Mouse (Mus musculus) lung, embryonic 14.5 days (tissue): Measurements from ENCODE around the gene Gadd45g. TPM values are rescaled to one million over a fixed set of nuclear protein-coding genes. Genes with fewer than 3 reads are reported as not detected.

Experiments used
- ATAC-seq: fragments of 200-750 bp; cut with Nextera tagmentation; 2 replicates; pipeline ENCODE4 v1.8.0; 2017; ENCODE audit warnings: mild to moderate bottlenecking, moderate TSS enrichment, moderate library complexity; ENCODE audit not compliant: insufficient read depth
- DNase-seq: peaks from one replicate; pipeline ENCODE4 v3.0.0-alpha.2; 2015
- H3K27ac ChIP-seq: fragments of 300-500 bp; sonication (generic); 2 replicates; pipeline ENCODE4 v1.5.1; 2014; ENCODE audit warnings: low read depth, mild to moderate bottlenecking, moderate library complexity
- H3K27me3 ChIP-seq: fragments of 300-500 bp; sonication (generic); 2 replicates; pipeline ENCODE4 v1.6.1; 2014; ENCODE audit warnings: low read length, control low read depth; ENCODE audit not compliant: insufficient read depth
- H3K36me3 ChIP-seq: fragments of 300-500 bp; sonication (generic); 2 replicates; pipeline ENCODE4 v1.6.1; 2014; ENCODE audit warnings: control low read depth; ENCODE audit not compliant: insufficient read depth
- H3K4me1 ChIP-seq: fragments of 300-500 bp; sonication (generic); 2 replicates; pipeline ENCODE4 v1.6.1; 2014; ENCODE audit warnings: antibody characterized with exemption, control low read depth; ENCODE audit not compliant: insufficient read depth
- H3K4me2 ChIP-seq: fragments of 300-500 bp; sonication (generic); 2 replicates; pipeline ENCODE4 v1.6.1; 2014; ENCODE audit warnings: mild to moderate bottlenecking
- H3K4me3 ChIP-seq: fragments of 300-500 bp; sonication (generic); 2 replicates; pipeline ENCODE4 v1.5.1; 2014; ENCODE audit warnings: low read depth, low read length
- H3K9ac ChIP-seq: fragments of 300-500 bp; sonication (generic); 2 replicates; pipeline ENCODE4 v1.6.1; 2014
- H3K9me3 ChIP-seq: fragments of 300-500 bp; sonication (generic); 2 replicates; pipeline ENCODE4 v1.6.1; 2016; ENCODE audit warnings: low read depth, low read length, control low read depth
- CTCF ChIP-seq: IDR thresholded peaks from 2 replicates; pipeline ENCODE4 v1.5.1; 2016; ENCODE audit warnings: antibody characterized with exemption, low read depth
- WGBS: fragments of 180-500 bp; shearing (Covaris S2); extraction: QIAGEN DNeasy Blood & Tissue Kit; methylation state at CpG from one replicate; pipeline ENCODE4 v1.1.7; 2014; 5-methylcytosine and 5-hydroxymethylcytosine counted together
- polyA plus RNA-seq: library from polyadenylated mRNA; unstranded; fragments of >200 nt; fragmentation: Nextera tagmentation; extraction: Ambion mirVana; gene quantifications from 2 replicates; pipeline ENCODE4 v1.2.1, GENCODE M21; 2014

Gadd45g gene
- polyA plus RNA-seq: 26.1 and 27.2 TPM in 2 replicates

DNA sequence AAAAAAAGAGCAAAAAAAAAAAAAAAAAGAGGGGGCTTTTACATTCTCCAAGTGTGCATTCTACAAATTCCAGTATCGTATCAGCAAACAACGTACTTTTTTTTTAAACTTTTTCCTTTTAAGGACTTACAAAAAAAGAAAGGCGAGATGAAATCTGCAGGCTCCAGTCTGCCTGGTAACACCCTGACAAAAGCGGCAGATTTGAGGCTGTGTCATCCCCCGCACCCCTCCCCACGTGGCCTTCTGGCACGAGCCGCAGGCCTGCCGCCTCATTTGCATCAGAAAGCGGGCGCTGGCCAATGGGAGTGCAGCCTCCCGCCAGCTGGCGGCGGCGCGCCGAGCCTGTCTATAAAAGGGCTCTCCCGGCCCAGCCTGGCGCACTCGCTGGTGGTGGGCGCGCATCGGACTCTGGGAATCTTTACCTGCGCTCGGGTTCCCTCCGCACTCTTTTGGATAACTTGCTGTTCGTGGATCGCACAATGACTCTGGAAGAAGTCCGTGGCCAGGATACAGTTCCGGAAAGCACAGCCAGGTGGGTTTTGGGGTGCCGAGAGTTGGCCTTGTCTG lies at the start of gene Gadd45g:
Gadd45g (plus strand) TSS at position 378 of the 567 bp plus-strand sequence.
- peaks cover 7% of the 10 kb centered on the region; the same call in 1 of the 2 replicates for H3K27me3 ChIP-seq
- TF ChIP-seq CTCF: peak; percentile 35; the same call in 1 of the 2 replicates
- DNase-seq: peak; percentile 98
- peak within 1 kb of the TSS; percentile 91 for H3K27ac ChIP-seq
- H3K4me3 ChIP-seq: peak within 1 kb of the TSS; percentile 68
- peak within 1 kb of the TSS; percentile 73 for H3K9ac ChIP-seq
- no peaks in the 10 kb centered on the region for H3K9me3 ChIP-seq
- no peaks in the 10 kb centered on the region for H3K36me3 ChIP-seq
- ATAC-seq: peak; percentile 76
- H3K4me1 ChIP-seq: peaks cover 17% of the 10 kb centered on the region
- WGBS: under 1% methylated on average over 31 of the region's 31 CpGs
- H3K4me2 ChIP-seq: peak within 1 kb of the TSS; percentile 99

DNA sequence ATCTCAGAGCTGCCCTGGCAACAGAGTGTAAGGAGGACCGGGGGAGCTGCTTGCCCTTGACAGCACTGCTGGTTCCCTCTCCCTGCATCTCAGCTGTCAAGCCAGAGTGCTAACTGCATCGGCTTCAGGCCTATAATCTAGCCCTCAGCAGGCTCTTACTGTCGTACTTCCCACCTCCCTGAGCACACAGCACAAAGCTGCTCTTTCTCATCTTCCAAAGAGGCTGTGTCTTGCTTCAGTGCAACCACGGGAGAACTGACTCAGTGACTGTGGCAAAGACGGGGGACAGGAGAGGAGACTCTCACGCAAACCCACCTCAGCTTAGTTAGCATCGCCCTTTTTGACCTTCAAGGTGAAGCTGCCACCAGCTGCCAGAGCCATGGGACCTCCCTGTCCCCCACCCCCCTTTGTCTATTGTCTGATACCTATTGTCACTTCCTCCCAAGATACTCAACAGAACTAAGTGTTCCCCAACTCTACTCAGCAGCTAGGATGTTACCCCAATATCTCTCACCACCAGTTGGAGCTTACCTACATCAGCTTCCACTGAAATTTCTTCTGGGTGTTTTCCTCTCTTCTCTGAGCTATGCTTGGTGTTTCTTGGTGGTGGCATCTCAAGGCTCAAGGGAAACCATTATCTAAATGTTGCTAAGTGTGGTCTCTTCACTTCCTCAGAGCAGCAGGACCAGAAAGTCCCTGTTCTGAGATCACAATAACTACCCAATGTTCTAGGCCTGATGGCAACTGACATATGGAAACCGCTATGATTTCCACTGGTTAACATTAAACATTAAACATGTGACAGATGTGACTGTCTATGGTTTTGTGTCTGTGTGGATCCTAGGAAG lies 48.4 kb upstream of the Gadd45g start:
- H3K4me2 ChIP-seq: no peak overlapping the region
- WGBS: 52% methylated on average over 8 of the region's 8 CpGs
- no peaks in the 10 kb centered on the region for H3K9me3 ChIP-seq
- ATAC-seq (no peak), DNase-seq (no peak)
- no peak for TF ChIP-seq CTCF
- no peak overlapping the region for H3K4me3 ChIP-seq
- no peaks in the 10 kb centered on the region for H3K36me3 ChIP-seq
- peaks cover 2% of the 10 kb centered on the region for H3K27me3 ChIP-seq
- H3K9ac ChIP-seq: no peak overlapping the region
- H3K4me1 ChIP-seq: no peaks in the 10 kb centered on the region
- no peak overlapping the region for H3K27ac ChIP-seq

DNA sequence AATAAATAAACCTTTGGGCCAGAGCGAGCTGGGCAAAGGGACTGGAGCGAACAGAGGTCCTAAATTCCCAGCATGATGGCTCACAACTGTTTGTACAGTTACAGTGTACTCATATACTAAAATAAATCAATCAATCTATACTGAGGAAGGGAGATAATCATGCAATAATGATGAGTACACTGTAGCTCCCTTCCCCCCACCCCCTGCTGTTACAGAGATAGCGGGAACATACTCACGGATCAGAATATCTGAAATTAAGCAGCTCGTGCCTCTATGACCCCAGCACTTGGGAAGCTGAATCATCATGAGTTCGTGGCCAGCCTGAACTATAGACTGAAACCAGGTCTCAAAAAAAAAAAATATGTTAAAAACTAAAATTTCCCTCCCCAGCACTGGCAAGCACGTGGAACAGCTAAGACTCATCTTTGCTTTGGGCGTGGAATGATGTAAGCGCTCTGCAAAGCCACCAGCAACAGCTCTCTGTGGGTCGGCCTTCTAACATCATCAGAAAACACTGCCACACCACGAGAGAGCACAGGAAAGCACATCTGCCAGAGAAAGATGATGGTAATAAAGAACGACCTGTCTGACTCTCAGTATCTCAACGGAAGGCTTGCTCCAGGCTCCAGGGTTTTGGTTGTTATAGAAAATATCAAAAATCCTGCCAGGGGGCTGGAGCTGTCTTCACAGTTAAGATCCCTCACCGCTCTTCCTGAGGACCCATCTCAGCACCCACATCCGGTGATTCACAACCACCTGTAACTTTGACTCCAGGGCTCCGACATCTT lies 46.5 kb upstream of the Gadd45g start:
- H3K27ac ChIP-seq: no peak overlapping the region
- WGBS: 69% methylated on average over 16 of the region's 16 CpGs
- no peaks in the 10 kb centered on the region for H3K4me1 ChIP-seq
- DNase-seq (no peak), ATAC-seq (no peak)
- H3K9ac ChIP-seq: no peak overlapping the region
- H3K4me3 ChIP-seq: no peak overlapping the region
- TF ChIP-seq CTCF: no peak
- H3K36me3 ChIP-seq: no peaks in the 10 kb centered on the region
- H3K4me2 ChIP-seq: no peak overlapping the region
- H3K9me3 ChIP-seq: no peaks in the 10 kb centered on the region
- no peaks in the 10 kb centered on the region for H3K27me3 ChIP-seq

DNA sequence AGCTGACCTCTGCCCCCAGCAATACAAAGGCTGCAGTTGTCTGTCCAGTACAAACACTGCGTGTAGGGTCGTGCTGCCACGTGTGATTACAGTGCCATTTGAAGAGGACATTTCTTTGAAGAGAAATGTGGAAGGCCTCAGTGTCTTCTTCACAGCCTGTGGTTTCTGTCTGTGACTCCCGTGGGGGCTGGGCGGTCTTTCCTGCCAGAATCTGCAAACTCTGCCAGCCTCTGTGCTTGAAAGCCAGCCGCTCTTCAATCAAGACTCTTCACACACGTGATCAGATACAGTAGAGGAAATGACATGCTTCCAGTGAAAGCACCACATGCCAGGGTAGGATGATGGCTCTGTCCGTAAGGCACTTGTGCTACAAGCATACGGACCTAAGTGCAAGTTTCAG lies 45.6 kb upstream of the Gadd45g start:
- no peak overlapping the region for H3K4me2 ChIP-seq
- no peaks in the 10 kb centered on the region for H3K36me3 ChIP-seq
- no peak overlapping the region for H3K4me3 ChIP-seq
- H3K9ac ChIP-seq: no peak overlapping the region
- WGBS: 45% methylated on average over 9 of the region's 9 CpGs
- no peak for TF ChIP-seq CTCF
- no peaks in the 10 kb centered on the region for H3K4me1 ChIP-seq
- no peak for ATAC-seq
- no peaks in the 10 kb centered on the region for H3K27me3 ChIP-seq
- no peak overlapping the region for H3K27ac ChIP-seq
- peak; percentile 36 for DNase-seq
- no peaks in the 10 kb centered on the region for H3K9me3 ChIP-seq

DNA sequence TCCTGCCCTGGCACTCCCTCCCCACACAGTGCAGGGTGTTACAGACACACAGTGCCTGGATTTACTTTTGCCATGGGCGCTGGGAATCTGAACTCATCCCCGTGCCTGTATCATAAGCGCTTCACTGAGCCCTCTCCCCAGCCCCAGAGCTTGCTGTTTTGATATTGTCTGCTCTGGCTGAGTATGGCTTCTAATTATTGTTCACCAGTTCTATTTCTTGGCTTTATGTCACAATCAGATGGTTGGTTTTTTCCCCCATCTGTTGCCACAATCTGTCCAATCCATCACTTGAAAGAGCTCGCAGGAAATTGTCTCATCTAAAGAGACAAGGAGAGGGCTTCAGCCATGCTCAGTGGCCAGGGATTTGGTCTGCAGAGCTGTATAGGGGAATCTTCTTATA lies 40.8 kb upstream of the Gadd45g start:
- H3K9me3 ChIP-seq: no peaks in the 10 kb centered on the region
- ATAC-seq (no peak), DNase-seq (no peak)
- no peak for TF ChIP-seq CTCF
- H3K36me3 ChIP-seq: no peaks in the 10 kb centered on the region
- H3K4me3 ChIP-seq: no peak overlapping the region
- H3K4me1 ChIP-seq: no peaks in the 10 kb centered on the region
- H3K4me2 ChIP-seq: no peak overlapping the region
- no peaks in the 10 kb centered on the region for H3K27me3 ChIP-seq
- H3K9ac ChIP-seq: no peak overlapping the region
- no peak overlapping the region for H3K27ac ChIP-seq
- whole genome bisulfite sequencing: 55% methylated on average over 4 of the region's 4 CpGs

DNA sequence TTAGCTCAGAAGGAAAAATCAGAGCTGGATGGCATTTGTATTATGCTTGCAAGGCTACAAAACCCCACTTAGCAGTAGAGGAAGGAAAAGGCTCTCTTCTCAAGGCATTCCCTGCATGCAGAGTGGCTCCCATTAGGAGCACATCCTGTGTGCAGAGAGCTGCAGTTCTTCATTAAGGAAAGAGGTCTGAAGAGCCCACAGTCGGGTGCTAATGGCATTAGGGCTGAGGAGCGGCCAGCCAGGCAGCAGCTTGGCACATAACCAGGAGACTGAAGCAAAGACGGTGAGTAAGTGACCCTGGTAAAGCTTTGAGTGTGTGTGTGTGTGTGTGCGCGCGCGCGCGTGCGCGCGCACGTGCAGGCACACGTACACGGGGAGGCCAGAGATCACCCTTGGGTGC lies 40.3 kb upstream of the Gadd45g start:
- 75% methylated on average over 15 of the region's 15 CpGs for WGBS
- ATAC-seq: no peak

More for the DNA sequence above, 40.3 kb upstream of the Gadd45g start:
- no peaks in the 10 kb centered on the region for H3K9me3 ChIP-seq
- H3K27ac ChIP-seq: no peak overlapping the region
- H3K4me1 ChIP-seq: no peaks in the 10 kb centered on the region
- no peaks in the 10 kb centered on the region for H3K27me3 ChIP-seq
- H3K36me3 ChIP-seq: no peaks in the 10 kb centered on the region
- DNase-seq: peak; percentile 26
- no peak overlapping the region for H3K4me3 ChIP-seq
- H3K4me2 ChIP-seq: no peak overlapping the region
- H3K9ac ChIP-seq: no peak overlapping the region
- no peak for TF ChIP-seq CTCF
